Mouse (Mus musculus) thymus, adult 18-20 months (tissue): ENCODE measurements around the gene Slc3a2.
"Not testable (repeated sequence)": the region's sequence is repeated elsewhere in the genome, so short reads cannot be mapped to it uniquely, and the experiment has no call there.

Experiments
- DNase-seq, 2 experiments: peaks; one replicate each; pipeline ENCODE4 v3.0.0; 2022; ENCODE audit warnings: mixed read lengths in 2 of 2

Slc3a2 gene

DNA sequence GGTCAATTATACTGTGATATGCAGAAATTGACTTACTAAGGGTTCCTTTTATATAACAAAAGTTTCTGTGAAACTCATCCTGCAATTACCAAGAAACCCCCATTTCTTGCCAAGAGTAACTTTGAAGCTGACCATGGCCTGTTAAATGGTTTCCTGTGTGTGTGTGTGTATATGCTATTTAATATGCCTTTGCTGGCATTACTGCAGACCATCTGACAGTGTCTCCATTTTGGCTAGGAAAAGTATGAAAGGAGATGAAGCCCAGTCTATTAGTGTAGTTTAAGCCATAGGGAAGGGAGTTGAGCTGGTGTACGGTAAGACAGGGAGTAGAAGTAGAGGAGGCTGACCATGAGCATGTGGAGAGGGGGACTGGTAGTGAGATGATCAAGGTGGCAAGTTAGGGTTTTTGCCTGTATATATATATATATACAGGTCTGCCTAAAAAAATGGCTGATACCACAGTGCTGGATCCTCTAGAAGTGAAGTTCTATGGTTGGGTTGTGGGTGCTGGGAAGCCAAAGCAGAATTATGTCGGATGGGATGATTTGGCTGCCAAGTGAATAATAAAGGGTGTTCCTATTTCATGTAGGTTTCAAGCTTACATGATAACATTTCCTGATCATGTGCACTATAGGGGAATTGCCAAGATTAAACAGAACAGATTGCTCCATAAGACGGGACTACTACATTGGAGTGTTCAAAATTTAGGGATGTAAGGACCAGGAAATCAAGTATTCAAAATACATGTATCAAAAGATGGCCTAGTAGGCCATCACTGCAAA lies 3.6 kb upstream of the Slc3a2 start:
- no peak for DNase-seq

DNA sequence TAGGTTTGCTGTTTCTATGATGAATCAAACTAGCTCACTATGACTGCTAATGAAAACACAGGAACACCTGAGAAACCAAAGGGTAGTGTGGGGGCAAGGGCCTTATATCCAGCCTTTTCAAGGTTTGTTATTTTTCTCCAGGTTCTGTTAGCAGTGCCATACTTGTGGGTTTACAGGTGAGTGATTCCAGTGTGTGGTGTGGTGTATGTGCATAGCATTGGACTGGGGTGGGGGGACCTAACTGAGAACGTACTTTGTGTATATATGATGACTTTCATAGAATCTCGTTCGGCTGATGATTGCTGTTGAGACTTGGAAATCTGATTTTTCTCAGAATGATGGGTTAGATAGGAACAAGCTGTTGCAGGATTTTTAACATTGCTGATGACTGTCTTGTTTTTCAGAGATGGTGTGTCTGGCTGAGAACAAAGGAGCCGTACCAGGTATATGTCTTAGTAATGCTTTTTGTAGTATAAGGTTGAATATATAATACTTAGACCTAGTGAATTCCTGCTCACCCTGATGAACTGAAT lies 2.0 kb upstream of the Slc3a2 start:
- DNase-seq, result no peak

DNA sequence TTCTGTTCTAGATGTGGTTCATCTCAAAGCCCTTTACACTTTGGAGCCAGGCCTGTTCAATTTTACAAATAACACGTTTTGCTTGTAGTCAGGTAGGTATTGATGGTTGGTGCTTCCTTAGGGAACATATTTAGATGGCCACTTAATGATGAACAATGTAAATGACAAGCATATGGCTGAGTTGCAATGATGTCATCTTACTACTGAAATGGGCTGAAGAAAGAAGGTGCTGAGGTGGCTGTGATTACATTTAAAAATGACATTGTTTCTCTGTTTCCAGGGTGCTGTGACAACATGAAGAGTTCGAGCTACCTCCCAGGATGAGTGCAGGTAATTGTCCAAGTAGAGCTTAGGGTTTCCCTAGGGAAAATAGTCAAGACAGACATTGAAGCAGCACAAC lies 1.2 kb upstream of the Slc3a2 start:
- DNase-seq, result no peak

DNA sequence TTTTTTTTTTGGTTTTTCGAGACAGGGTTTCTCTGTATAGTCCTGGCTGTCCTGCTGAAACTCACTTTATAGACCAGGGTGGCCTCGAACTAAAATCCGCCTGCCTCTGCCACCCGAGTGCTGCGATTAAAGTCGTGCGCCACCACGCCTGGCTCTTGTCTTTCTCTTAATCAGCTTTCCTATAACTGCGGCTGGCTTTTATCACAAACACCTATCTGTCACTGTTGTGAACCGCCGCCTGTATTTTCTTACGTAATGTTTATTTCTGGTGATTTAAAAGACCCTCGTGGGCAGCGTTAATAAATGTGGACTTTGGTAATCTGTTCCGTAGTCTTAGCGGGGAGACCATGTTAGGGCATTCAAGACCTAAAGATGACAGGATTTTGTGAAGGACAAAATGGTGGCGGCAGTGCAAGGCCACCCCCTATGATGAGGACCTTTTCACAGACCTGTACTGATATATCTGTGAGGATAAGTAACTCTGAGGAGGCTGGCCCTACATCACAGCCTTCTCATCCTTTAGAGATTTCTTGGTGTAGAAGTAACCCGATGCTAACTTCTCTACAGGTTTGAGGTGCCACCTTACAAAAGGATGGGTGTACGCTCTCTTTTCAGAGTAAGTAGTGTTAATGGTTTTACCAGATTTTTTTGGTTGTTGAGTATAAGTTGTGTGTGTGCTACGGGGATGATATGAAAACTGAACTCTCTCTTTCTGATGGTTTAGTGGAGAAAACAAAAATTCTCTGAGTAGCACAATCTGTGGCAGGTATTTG lies 591 bp upstream of the Slc3a2 start:
- peak in 1 of 2 experiments; percentile 38 for DNase-seq

DNA sequence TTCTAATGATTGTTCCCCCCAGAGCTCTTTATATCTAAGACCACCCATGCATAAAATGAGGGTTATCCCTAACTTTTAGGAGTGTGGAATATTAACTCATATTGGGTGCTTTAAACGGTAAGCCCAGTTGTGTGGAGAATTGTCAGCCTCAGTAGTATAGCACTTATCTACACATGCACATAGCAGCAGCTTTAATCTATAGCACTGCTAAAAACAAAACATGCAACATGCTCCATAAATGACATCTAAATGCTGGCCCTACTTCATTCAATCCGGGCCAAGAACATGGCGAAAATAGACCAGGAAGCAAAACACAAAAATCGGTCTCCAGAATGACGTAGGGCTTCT lies 636 bp downstream of the Slc3a2 start:
- no peak for DNase-seq

DNA sequence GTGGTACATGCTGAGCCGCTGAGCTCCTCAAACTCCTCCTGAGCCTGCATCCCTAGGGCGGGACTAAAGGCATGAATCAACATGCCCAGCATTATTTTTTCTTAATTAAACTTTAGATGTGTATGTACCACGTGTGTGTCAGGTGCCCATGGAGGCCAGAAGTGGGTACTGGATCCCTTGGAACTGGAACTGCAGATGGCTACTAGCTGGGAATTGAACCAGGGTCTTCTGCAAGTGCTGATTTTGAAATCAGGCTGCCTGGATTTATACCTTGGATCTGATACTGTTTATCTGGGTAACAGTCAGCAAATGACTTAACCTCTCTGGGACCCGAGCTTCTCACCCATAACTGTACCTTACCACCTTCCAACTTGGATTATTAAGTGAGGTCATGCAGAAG lies 1.1 kb downstream of the Slc3a2 start:
- no peak for DNase-seq

DNA sequence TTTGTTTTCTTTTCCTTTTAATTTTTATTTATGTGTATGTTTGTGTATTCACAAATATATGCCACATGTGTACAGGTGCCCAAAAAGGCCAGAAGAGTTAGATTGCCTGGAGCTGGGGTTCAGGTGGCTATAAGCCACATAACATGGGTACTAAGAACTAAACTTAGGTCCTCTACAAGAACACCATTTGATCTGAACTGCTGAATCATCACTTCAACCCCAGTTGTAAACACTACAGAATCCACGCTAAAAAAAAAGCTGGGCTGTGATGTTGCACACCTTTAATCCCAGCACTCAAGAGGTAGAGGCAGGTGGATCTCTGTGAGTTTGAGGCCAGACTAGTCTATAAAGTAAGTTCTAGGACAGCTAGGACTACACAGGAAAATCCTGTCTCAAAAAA lies 1.8 kb downstream of the Slc3a2 start:
- no peak for DNase-seq

DNA sequence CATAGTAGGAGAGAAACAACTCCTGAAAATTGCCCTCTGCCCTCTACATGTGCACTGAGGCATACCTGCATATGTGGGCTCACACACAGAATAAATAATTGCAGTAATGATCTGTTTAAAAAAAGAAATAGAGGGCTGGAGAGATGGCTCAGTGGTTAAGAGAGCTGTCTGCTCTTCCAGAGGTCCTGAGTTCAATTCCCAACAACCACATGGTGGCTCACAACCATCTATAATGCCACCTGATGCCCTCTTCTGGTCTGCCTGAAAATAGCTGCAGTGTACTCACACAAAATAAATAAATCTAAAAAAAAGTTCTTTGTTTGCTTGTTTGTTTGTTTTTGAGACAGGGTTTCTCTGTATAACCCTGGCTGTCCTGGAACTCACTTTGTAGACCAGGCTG lies 4.1 kb downstream of the Slc3a2 start:
- DNase-seq, result not testable (repeated sequence)

DNA sequence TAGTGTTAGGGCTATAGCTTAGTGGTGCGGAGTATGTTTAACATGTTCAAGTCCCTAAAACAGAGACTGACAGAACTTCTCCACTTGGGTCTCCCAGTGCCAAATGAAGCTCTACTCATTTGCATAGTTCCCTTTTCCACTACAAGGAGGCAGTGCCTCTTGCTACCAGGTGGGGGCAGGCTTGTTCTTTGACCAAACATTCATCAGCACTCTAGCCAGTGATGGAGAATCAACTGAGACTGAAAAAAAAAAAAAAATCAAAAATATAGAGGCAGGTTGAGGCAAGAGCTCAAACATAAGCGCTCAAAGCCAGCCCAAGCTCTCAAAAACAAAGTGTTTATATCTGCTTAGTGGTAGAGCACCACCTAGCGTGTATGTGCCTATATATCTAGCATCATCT lies 4.8 kb downstream of the Slc3a2 start:
- no peak for DNase-seq

DNA sequence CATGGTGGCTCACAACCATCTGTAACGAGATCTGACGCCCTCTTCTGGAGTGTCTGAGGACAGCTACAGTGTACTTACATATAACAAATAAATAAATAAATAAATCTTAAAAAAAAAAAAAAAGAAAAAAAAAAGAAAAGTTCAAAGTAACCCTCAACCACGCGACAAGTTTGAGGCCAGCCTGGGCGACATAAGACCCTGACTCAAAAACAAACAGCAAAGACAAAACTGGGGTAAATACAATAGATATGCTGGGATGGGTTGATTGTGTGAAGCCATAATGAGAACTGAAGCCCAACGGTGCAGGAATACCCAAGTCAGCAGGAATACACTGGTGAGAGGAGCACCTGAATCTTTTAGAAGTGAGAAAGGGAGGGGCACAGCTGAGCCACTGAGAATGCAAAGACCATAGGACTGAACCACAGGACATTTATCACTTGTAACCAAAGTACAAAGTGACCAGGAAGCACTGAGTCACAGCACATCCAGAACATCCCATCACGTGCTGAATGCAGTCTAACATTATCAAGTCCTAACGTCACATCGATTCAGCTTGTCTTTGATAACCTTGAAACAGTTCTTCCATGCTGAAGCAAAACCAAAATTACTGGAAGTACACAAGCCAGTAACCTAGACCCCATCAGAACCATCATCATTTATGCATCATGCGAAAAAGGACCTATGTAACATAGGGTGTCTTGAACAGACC lies 6.2 kb downstream of the Slc3a2 start:
- no peak for DNase-seq

DNA sequence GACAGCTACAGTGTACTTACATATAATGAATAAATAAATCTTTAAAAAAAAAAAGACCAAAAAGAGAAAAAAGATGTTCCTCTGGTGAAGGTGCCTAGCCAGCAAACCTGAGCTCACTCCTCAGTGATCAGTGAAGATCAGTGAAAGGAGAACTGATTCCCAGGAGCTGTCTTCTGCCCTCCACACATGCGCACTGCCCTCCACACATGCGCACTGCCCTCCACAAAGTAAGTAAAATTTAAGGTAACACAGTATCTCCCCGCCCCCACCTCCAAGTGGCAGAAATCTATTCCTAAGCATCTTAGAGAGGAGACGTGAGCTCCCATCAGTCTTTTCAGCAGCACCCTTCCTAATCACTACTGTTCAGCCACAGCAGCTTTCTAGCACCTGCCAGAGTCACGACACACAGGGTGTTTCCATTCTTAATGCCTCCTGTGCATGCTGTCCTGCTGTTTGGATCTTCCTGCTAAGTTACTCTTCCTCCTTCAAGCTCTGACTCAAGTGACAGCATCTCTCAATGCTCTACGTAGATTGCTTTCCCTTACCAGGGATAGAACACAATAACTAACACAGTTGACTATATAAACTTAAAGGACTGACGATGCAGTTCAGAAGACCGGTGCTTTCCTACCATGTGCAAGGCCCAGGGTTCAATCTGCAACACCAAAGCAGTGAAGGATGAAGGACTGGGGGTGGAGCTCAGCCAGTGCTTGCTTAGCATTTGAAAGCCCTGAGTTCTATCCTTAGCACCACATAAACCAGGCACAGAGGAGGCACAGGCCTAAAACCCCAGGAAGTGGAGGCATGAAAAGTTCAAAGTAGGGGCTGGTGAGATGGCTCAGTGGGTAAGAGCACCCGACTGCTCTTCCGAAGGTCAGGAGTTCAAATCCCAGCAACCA lies 7.1 kb downstream of the Slc3a2 start:
- no peak for DNase-seq

DNA sequence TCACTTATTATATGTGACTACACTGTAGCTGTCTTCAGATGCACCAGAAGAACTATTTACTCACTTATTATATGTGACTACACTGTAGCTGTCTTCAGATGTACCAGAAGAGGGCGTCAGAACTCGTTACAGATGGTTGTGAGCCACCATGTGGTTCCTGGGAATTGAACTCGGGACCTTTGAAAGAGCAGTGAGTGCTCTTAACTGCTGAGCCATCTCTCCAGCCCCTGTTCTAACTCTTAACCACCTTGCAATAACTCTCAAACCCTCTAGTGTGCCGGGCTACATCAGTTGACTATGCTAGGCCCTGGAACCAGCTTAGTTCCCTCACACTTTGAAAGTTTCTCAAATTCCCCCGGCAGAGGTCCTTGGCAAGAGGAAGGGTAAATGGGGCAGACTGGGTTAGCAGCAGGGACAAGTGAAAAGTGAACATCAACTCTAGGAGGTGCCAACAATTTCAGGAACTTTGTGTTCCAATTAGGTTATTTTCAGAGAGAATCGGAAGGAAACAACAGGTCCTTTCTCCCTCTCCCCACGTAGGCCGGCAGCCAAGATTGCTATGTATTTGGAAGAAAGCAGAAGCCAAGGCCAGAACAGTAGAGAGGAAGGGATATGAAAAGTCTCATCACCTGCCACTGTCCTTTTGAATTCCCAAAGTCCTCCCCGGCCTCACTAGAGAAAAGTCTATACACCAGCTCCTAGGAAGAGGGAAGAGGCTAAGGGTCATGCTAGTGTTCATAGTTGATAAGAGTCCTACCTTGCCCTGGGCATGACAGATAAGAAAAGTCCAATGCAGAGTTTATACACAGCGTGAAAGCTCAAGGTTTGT lies 8.3 kb downstream of the Slc3a2 start:
- DNase-seq, result no peak

DNA sequence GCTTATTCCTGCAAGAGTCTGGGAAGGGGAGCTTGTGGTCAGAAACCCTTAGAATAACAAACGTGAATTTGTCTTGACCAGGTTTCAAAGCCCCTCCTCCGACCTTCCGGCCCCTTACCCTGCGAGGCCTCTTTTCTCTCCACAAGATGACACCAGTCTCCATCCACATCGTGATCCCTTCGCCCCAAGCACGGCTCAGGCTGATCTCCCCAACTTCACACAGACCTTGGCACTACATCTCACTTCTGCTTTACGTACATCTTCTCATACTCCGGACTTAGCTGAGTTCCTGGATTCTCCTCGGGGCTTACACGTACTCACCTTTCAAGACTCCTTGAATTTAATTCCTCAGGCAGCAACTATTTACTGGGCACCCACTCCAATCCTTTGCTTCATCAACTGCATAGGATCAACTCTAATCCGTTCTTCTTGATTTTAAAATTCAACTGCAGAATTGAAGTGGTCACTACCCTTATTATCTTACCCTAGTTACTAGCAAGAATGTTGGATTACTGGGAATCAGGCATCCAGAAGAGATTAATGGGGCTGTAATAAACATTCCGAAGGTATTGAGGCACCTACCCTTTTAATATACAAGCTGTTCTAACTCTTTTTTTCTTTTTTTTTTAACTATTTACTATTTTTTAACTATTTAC lies 9.0 kb downstream of the Slc3a2 start:
- no peak for DNase-seq

DNA sequence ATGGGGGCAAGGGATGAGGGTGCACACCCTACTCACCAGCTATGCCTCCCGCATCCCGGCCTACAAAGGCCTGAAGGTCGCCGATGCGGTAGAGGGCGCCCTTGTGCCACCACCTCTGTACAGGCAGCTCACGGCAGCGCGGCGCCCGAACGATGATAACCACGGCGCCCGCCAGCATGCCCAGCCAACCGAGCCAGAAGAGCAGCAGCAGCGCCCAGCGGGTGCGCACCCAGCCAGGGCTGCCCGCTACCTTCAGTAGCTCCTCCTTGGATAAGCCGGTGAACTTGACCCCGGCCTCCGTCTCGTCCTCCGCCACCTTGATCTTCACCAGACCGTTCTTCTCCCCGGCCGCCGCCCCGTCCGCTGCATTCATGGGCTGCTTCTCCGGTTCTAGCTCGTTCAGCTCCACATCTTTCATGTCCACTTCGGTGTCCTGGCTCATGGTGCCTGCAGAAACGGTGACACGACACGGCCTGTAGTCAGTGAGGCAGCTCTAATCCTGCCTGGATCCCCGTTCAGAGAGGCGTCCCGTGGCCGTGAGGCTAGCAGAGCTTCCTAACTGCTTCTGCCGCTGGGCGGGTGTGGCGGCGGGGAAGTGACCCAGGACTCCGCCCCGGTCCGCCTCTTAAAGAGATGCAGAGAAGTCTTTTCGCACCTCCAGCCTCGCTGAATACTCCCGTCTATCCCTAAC lies 9.7 kb downstream of the Slc3a2 start:
- peak; percentile 88 to 93 for DNase-seq

DNA sequence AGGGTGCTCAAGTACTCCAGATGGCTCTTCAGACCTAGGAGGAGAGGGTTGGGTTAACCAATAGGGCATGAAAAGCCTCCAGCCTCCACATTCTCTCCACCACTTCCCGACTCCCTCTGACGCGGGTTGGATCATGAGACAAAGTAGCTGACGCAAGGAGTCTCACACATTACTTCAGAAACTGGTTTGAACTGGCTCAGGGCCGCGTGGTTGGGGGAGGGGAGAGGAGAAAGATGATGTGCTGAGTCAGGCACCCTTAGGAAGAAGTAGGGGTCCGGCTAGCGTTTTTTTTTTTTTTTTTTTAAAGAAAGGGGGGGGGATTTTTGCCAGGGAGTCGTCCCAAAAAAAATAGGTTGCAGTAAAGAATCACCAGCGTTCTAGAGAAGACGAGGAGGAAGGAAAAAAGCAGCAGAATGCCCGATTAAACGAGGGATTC lies 10.3 kb downstream of the Slc3a2 start:
- DNase-seq, result peak; percentile 49 to 74

DNA sequence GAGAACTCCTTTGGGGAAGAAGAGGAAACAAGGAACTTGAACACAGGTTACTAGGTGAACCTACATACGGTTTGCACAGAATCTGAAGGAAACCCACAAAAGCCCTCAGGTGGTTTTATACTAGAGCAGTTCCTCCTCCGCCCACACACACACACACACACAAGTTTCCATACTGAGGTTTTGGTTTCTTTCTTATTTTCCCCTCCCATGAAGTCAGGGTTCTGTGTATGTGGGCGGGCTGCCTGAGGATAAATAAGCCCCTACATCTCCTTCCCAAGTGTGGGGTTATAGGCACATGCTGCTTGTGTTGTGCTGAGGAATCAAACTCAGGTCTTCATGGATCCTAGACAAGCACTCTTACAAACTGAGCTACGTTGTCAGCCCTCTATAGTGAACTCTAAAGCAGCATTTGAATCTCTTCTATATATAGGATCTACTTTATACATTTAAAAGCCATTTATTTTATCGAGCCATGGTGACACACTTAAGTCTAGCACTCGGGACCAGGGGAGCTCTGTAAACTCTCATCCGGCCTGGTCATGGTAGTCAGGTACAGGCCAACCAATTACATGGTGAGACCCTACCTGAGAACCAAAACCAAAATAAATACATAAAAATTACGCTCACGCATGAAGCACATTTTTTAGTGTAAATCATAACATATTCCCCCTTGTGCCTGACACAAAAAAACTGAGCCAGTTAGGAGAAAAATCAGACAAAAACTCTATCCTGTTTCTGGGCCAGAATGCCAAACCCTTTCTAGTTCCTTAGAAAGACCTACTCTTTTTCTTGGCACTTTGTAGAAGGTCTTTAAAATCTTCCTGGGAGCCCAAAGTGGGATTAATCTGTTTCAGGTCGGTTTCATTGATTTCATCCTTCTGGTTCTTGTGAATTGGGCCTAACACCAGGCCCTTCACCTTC lies 11.0 kb downstream of the Slc3a2 start:
- peak; percentile 27 to 62 for DNase-seq

DNA sequence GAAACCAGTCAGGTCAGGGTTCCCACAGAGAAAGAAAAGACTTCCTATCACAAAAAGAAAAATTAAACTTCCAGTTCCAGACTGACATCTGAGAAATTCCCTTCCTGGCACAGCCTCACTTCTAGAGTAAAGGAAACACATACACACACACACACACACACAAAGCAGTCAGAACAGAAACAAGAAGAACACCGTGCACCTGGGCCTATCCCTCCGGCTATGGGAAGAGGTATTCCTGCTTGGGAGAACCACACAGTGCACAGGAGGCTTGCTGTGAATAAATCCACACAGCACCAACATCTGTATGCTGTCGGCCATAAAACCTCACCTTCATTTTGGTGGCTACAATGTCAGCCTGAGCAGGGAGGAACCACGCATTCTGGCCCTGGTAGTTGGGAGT lies 11.7 kb downstream of the Slc3a2 start:
- DNase-seq, result no peak

DNA sequence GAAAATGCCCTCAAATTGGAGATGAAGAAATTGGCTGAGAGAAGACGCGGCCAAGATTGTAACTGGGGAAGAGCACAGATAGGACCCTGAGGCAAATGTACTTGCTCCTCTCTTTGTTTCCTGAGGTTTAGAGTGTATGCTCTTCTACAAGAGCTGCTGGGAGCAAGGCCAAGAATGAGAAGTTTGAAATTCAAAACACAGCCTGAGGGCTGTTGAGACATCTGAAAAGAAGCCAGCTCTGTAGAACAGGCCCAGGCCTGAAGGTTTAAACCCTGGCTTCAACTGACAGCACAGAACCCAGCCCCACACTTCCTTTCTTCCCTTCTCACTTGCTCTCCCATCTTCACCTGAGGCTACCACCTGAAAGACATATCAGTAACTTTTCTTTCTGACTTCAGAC lies 13.1 kb downstream of the Slc3a2 start:
- no peak for DNase-seq

DNA sequence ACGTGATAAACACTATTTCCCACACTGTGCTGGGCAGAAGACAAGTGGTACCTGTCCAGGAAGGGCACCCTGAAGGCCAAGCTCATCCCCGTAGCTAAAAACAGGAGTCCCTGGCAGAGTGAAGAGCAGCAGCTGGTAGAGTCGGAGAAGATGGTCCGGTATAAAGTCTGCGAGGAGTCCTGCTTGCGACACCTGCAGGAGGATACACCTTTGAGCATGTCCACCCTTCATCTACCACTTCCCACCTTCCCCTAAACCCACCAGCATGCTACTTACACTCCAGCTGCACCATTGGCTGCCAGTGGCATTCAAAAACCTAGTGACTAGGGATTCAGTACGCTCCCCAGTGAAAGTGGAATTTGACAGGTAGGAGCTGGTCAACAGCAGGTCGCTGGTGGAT lies 14.2 kb downstream of the Slc3a2 start:
- no peak for DNase-seq
